ENCODE assay signal across 19 mouse cellular contexts in the genomic region with DNA sequence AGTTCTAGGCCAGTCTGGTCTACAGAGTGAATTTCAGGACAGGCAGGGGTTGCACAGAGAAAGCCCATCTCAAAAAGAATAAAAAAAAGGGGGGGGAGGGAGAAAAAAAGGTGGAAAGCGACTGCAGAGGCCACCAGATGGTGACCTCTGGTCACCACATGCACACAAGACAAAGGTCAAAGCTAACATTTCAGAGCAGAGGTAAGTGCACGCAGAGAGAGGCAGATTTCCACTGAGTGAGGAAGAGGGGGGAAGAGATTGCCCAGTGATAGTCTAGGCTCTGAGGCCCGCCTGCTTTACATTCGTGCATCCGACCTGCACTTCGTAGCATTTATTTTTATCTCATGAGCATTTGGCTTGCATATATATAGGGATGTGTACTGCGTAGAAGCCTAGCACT. TPM values are rescaled to one million over a fixed set of nuclear protein-coding genes. Genes with fewer than 3 reads are reported as not detected.
"Had no signal": no experiment of that assay in that cellular context is flagged by ENCODE, and none has a peak within 500 bp of the region (broad histone marks: within the 10 kb centered on the region; RNA-seq: fewer than 3 reads in every experiment).

No protein-coding gene starts in this region.

- H3K9me3 ChIP-seq: intestine, embryonic 15.5 days; megakaryocyte, embryonic 14.5 days; neural tube, embryonic 15.5 days had no signal

- H3K9ac ChIP-seq: intestine, embryonic 15.5 days; lung, embryonic 14.5 days; neural tube, embryonic 15.5 days had no signal

- H3K36me3 ChIP-seq: intestine, embryonic 15.5 days; neural tube, embryonic 15.5 days had no signal

- ATAC-seq: intestine, embryonic 15.5 days; midbrain, embryonic 16.5 days had no signal

- H3K27ac ChIP-seq: intestine, embryonic 15.5 days; layer of hippocampus, adult 2 months; macrophage; neural tube, embryonic 15.5 days had no signal

- H3K27me3 ChIP-seq: intestine, embryonic 15.5 days; megakaryocyte, embryonic 14.5 days; neural tube, embryonic 15.5 days had no signal

- H3K4me2 ChIP-seq: intestine, embryonic 15.5 days; lung, embryonic 14.5 days; midbrain, embryonic 11.5 days; neural tube, embryonic 15.5 days had no signal

- H3K4me3 ChIP-seq: intestine, embryonic 15.5 days; layer of hippocampus, adult 2 months; megakaryocyte, embryonic 14.5 days; neural tube, embryonic 15.5 days had no signal

- DNase-seq: kidney, adult 18-20 months; kidney, postnatal 10 days; kidney, postnatal 4 days; left cerebral cortex, postnatal 4 days; lung, embryonic 14.5 days; lung, postnatal 10 days; right cerebral cortex, adult 18-20 months; right cerebral cortex, postnatal 25 days; thymus, postnatal 4 days had no signal

RNA-seq across cellular contexts. Expression of gene Prph2, which starts 37.5 kb away (rescaled TPM):
- polyA plus RNA-seq: intestine, embryonic 15.5 days; limb, embryonic 14.5 days; lung, embryonic 14.5 days; macrophage; midbrain, embryonic 11.5 days; midbrain, embryonic 16.5 days; neural tube, embryonic 15.5 days; small intestine, adult 2 months; stomach, postnatal 0 days had no signal
